Mouse (Mus musculus) mouse embryonic stem cell (cell line): Measurements from ENCODE around the gene Ndufc1.
"Not testable (repeated sequence)": the region's sequence is repeated elsewhere in the genome, so short reads cannot be mapped to it uniquely, and the experiment has no call there.

ENCODE experiments used
- in situ Hi-C, 2 experiments: fragments of 300-500 bp; cut with MboI; formaldehyde crosslinking; loops; 1 replicate in 1 of 2; 3 replicates in 1 of 2; pipeline ENCODE4 v1.14.3; 2019 to 2020; ENCODE audit warnings: low sequenced_read_pairs in 2 of 2, low pct_unique_long_range_greater_than_20kb in 1 of 2, mixed read lengths in 1 of 2; ENCODE audit not compliant: unreplicated experiment in 1 of 2

The Ndufc1 gene

DNA sequence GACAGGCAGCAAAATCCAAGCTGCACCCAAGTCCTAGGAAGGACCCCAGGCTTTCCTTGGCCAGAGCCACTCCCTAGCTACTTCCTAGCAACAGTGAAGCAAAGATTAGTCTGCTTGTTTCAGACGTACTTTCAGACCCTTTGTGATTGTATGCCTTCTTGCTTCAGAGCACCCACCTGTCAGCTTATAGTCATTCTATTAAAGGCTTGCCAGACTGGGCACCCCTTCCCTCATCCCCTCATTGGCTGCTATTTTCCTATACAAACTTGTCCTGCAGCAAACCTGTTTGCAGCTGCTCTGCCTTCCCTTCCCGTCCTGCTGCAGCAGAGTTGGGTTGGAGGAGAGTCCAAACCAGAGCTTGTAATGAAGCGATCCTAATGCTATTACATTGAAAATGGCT is 10.1 kb downstream of the Ndufc1 start:
- in situ Hi-C loops = no loop called here

- in situ Hi-C loops = no loop called here
Observed at GRCm38 (mm10) chr3:51397700-51398299, 11.0 kb downstream of the Ndufc1 start.

DNA sequence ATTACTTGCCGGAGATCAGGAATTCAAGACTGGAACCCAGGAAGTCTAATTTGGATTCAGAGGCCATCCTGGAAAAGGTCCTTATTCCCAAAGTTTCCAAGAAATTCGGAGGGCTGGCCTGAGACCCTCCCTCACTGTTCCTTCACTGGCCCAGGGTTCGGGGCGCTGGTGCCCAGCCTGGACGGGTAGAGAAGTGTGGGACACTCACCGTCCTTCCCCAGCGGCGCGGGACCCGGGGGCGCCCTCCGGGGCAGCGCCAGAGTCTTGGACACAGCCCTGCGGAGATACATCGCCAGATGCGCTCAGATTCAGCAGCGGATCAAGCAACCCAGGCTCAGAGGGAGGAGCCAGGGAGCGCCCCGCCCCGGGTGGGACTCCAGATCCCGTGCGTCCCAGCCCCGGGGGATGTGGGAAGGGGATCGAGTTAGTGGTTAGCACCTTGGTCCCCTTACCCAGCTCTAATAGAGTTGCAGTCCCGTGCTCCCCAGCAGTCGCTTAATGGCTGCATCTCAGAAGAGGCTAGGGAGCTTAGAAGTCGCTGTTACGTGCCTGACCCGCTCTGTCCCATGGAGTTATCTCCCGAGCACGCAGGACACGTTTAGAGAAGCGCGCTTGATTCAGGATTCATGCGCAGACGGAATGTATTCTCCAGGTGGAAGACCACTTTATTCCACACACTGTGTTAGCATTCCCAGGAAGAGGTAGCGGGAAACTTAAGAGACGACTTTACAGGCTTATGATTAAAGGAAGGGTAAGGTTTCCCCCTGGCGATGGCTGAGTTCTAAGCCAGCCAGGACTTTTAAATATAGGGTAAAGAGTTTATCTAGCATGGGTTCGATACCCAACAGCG is 12.3 kb downstream of the Ndufc1 start, which contains the start of gene Mgarp:
Gene Mgarp (minus strand): TSS at position 520 of the 850 bp plus-strand sequence.
- in situ Hi-C loops = no loop called here

DNA sequence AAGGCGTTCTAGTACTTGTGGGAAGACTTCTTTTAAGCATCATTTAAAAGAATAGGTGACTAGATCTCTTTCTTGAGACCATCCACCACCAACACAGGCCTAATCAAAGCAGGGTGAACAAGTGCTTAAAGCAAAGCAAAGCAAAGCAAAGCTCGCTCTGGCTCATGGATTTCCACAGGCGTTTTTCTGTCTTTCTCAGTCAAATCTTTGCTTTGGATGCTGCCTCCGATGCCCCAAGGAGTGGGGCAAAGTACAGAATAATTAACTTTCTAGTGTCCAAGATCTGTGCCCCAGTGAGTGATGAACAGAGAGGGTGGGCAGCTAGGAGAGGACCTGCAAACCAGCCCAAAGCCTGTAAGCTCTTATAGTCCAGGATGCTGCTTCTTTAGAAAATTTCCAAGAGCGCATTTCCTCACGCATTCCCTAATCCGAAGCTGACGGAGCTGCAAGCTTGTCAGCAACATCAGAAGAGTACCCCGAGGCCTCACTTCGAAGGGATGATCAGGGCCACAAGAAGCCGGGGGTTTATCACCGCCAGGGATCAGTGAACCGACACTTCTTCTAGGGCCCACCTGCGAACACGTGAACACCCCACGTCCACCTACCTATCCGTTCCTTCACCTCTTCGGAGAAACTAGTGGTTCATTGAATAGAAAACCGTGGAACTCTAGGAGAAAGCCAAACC is 13.2 kb downstream of the Ndufc1 start:
- in situ Hi-C loops = no loop called here

DNA sequence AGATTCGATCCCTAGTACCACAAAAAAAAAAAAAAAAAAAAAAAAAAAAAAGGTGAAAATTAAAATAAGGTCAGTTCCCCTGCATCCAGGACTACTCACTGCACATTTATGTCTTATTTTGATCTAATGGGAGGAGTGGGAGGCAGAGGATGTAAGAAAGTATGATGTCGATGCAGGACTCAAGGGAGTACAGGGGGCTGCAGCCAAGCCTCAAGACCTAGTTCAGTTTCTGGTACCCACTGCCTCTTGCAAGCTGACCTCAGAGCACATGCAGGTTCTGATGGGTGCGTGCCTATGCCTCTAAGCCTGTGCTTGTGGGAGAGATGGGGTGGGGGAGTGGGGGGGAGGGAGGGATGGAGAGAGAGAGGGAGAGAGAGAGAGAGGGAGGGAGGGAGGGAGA is 13.9 kb downstream of the Ndufc1 start:
- in situ Hi-C loops = no loop called here

- in situ Hi-C loops = no loop called here
Observed at GRCm38 (mm10) chr3:51393651-51394050, 15.1 kb downstream of the Ndufc1 start.

DNA sequence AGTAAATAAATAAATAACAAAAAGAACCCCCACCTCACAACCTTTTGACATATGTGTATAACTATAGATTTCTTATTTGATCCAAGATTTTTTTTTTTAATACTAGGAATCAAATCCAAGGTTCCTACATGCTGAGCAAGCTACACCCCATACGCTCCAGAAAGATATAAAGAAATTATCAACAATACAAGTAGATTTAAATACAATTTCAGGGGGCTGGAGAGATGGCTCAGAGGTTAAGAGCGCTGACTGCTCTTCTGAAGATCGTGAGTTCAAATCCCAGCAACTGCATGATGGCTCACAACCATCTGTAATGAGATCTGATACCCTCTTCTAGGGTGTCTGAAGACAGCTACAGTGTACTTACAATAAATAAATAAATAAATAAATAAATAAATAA is 15.8 kb downstream of the Ndufc1 start:
- in situ Hi-C loops = not testable (repeated sequence)

DNA sequence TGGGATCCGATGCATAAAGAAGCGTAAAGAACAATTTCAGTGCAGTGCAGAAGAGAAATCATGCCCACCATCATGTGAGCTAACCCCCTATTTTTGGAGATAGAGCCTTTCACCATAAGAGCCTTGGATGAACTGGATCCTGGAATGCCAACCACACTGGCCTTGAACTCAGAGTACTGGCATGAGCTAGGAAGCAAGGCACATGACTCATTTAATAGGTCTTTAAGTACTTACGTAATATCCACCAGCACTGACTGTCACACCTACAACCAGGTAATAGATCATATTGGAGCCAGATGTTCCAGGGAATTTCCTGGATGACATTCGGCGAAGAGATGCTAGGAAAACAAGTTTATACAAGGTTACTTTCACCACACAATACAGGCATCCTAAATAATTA is 17.2 kb downstream of the Ndufc1 start:
- in situ Hi-C loops = no loop called here

DNA sequence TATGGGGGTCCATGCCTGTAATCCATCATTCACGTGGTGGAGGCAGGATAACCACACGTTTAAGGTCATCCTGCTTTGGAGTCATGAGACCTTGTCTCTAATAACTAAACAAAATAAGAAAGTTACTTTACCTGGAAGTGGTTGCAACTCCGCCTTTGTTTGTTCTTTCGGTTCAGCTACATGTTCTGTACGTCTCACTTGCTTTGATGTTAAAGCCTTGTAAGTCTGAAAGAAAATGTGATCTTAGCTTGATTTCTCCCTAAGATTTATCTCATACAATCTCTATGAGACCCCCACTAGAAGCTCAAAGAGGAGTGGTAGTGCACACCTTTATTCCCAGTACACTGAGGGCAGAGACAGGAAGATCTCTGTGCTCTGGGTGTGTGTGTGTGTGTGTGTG is 17.7 kb downstream of the Ndufc1 start:
- in situ Hi-C loops = no loop called here

DNA sequence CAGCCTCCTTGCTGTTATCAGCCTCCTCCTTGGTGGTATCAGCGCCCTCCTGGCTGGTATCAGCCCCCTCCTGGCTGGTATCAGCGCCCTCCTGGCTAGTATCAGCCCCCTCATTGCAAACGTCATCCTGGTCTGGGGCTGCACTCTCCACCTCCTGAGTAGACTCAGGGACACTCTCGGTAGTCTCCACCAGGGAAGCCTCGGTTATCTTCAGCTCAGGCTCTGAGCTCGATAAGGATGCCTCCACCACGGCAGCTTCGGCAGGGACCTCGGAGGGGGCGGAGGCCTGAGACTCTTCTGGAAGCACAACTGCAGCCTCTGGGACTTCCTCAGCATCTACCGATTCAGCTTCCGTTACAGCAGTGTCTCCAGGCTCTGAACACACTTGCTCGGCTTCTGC is 19.9 kb downstream of the Ndufc1 start:
- in situ Hi-C loops = no loop called here

- in situ Hi-C loops = no loop called here
Observed at GRCm38 (mm10) chr3:51387868-51388381, 20.9 kb downstream of the Ndufc1 start.

DNA sequence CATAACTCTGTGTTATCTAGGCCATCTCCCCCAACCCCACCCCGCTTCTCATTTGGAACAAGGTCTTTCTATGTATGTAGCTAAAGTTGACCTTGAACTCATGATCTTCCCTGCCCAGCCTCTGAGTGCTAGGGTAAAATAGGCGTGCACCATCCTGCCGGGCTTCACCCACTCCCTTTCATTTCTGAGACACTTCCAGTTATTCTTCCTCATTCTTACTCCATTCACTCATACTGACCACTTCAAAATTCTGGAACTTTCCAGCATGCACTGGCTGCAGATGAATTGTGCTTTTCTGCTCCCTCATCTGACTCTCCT is 21.7 kb downstream of the Ndufc1 start:
- in situ Hi-C loops = no loop called here

- in situ Hi-C loops = no loop called here
Observed at GRCm38 (mm10) chr3:51386441-51387133, 22.2 kb downstream of the Ndufc1 start.

GRCm38 (mm10) chr3:51383409-51383808 is 25.4 kb downstream of the Ndufc1 start:
- in situ Hi-C loops = no loop called here

- in situ Hi-C loops = no loop called here
Observed at GRCm38 (mm10) chr3:51380660-51381014, 28.2 kb downstream of the Ndufc1 start.

DNA sequence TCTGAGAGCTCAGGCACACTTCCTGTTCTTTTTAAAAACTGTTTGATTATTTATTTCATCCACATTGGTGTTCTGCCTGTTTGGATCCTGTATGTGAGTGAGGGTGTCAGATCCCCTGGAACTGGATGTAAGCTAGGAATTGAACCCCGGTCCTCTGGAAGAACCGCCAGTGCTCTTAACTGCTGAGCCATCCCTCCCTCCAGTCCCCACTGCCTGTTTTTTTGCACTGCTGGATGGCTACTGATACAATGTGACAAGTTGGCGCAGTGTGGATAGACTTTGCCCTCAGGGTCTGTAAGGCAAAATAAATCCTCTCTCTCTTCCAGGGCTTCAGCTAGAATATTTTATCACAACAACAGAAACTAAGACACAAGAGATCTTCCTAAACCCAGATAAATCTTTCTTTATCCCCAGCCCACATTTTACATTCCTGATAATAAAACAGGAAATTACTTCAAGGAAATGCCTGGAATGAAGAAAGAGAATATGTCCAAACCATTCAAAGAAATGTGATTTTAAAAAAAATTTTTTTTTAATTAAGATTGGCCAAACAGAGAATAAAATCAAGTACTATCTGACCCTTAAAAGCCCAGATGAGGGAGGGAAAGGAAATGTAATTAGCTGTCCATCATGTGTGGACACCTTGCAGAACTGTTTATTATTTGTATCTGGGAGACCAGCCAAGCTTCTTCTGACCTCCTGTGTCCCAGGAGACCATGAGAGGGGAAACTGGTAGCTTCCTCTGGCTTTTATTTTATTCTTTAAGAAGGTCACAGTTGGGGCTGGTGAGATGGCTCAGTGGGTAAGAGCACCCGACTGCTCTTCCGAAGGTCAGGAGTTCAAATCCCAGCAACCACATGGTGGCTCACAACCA is 28.8 kb downstream of the Ndufc1 start:
- in situ Hi-C loops = no loop called here

- in situ Hi-C loops = no loop called here
Observed at GRCm38 (mm10) chr3:51378665-51378946, 30.2 kb downstream of the Ndufc1 start.

DNA sequence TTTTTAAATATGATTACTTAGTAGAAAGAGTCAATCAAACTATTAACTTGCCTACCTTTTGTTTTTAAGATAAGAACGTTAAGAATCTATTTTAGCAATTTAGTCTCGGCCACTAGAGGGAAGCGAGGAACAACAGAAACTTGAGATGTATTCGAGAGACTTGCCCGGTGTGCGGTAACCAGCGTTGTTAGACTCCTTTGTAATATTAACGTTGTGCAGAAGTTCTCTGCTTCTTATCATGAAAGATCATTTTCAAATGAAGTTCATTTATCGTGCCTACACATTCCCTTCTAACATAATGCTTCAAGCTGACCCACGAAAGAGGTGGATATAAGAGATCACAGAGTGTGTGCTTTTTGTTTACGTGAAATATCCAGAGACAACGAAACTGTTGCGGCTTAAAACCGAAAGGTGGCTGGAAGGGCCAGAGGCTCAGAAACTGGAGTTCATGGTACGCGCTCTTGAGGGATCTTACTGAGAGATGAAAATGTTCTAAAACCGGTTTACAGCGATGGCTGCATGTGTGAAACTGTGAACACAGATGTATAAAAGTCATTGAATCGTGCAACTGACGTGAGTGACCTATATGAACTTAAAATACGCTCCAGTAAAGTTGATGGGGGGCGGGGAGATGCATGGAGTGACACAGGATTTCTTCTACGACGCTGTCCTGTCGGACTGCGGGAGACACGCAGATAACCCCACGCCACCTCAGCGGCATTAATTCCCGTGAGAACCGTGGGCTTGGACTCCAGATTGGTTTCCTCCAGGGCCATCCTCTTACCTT is 30.7 kb downstream of the Ndufc1 start:
- in situ Hi-C loops = no loop called here
